Mouse (Mus musculus) testis, postnatal 14 days (tissue): ENCODE data around the gene Lyve1.

Experiments used
- DNase-seq: peaks from one replicate; pipeline ENCODE4 v3.0.0; 2021; ENCODE audit warnings: low spot score

The Lyve1 gene

DNA sequence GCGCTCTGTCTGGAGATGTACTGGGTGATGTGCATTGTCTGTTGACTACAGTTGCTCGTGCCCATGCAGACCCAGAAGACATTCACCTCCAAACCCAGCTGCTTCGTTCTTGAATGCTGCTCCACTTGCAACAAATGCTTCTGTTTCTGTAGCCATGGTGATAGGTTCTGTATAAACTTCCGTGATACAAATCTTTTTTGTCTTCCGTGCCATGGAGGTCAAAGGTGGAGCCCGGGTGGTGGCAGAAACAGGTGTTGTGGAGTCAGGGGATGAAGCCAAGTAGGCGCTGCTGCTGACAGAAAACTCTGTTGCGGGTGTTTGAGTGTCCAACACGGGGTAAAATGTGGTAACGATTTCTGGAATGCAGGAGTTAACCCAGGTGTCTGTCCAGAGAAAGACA, 9.4 kb downstream of the Lyve1 start:
- no peak for DNase-seq

- DNase-seq = no peak
Observed at GRCm38 (mm10) chr7:110851541-110852203, 11.4 kb downstream of the Lyve1 start.

DNA sequence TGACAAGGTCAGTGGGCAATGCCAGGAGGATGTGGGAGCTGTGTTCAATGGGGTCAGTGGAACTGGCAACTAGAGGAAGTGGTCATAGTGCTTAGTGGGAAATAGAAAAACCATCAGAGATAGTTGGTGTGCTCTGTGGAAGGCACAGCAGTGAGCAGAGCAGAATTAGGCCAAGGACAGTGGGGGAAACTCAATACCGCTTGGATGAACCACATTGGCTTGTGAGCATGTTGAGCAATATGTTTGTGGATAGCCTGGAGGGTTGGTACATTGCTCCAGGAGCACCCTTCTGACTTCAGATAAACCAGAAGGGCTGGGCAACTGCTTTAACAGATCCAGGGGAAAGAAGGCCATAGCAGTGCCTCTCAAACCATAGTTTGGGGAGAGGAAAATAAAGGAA, 14.7 kb downstream of the Lyve1 start:
- DNase-seq = no peak

DNA sequence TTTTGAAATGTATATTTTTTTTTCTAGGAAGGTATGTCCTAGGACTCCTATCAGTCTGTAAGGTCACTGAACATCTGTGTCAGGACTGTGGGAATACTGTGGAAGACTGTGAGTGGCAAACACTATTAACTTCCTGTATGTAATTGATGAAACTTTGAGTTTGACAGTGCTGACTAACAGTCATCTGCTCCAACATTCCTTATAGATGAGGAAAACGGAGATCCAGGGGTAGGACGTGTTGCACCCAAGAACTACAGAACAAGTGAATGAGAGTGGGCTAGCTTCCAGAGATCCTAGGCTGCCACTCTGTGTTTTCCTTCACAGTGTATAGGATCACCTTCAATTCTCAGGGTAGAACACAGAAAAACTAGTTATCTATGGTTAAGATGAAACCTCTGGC, 15.7 kb downstream of the Lyve1 start:
- no peak for DNase-seq

GRCm38 (mm10) chr7:110843916-110844874, 18.8 kb downstream of the Lyve1 start, which contains the start of gene Rnf141:
Gene Rnf141, minus strand, starts transcription at chr7:110844457.
- DNase-seq = peak; percentile 92

- DNase-seq = no peak
Observed at GRCm38 (mm10) chr7:110840332-110840731, 22.7 kb downstream of the Lyve1 start.

- DNase-seq = no peak
Observed at GRCm38 (mm10) chr7:110834522-110834921, 28.5 kb downstream of the Lyve1 start.

DNA sequence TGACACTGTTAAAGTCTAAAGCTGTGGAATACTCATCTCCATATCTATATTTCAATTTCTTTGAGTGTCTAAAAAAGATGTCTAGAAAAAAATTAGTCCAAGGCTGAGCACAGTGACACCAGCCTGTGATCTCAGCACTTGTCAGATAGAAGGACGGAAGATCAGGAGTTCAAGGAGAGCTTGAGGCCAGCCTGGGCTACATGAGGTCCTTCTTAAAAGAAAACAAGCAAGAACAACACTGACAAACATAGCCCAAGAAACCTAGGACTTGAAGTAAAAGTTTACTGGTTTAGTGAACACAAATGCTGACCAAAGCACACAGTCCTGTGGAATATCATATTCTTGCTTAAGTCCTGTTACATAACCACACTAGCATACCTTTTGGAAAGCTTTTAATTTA, 29.0 kb downstream of the Lyve1 start:
- DNase-seq = no peak

DNA sequence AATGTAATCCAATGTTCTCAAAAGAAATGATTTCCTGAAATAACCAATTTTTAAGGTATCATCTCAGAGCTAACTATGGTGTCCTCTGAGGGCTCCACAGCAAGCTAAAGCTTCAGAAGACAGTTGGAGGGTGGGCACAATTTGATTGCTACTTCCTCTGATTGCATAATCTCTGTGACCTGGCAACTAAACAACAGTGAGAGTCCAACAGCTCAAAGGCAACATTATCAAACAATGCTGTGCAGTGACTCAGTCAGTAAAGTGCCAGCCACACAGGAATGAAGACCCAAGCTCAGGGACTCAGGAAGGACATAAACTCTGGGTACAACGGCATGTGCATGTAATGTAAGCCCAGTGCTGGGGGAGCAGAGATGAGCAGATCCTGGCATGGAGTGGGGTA, 30.0 kb downstream of the Lyve1 start:
- DNase-seq = no peak

DNA sequence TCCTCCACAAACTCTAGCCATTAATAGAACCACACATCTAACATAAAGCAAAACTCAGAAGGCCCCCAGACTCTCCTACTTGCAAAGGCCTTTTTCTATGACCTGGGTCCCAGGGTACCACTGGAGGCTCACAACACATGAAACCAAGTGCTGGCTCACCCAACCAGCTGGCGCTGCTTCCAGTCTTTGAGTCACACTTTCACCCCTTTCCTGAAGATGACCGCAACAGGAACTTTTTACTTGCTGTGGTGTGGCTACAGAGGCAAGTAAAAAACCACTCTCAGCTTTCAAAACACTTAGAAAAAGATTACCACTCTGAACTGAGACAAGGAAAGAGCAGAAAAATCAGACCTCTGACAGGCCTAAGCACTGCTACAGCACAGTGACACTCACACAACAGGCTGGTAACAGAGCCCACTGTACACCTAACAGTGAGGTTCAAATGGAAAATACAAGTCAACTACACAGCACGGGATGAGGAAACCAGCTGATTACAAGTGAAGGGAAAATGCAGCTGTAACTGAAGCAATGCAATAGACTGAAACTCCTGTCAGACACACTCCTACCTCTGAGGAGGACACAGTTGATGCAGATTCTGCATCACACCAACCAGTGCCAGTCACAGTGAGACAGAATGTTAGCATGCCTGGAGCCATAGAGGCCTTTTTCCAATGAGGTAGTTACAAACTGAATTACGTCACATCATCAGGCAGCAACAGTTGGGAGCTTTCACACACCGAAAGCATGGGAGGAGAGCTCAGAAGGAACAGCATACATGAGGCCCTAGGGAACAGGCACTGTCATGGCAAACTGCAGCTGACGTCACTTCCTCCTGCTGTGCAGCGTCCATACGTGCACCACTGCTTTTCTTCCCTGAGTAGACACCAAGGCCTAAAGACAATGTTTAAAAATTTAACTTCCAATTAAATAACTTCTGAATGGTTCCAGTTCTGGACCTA, 38.8 kb downstream of the Lyve1 start:
- no peak for DNase-seq

GRCm38 (mm10) chr7:110823593-110823992, 39.4 kb downstream of the Lyve1 start:
- no peak for DNase-seq

GRCm38 (mm10) chr7:110823076-110823475, 40.0 kb downstream of the Lyve1 start:
- no peak for DNase-seq

DNA sequence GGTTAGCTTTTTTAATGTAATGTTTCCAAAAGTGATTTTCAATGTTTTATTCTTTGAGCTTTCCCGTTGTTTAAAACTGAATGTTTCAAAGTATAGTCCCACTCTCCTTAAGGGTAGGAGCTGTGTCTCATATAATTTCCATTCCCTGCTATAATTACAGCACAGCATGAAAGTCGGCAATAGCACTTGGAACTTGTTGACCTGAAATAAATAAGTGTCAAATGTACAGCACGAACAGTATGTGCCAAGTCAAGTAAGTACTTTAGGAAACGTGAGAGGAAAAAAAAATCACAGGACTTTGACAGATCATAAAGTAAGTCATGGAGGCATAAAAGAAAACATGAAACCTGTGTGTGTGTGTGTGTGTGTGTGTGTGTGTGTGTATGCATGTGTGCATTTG, 41.0 kb downstream of the Lyve1 start:
- no peak for DNase-seq

GRCm38 (mm10) chr7:110821653-110822052, 41.4 kb downstream of the Lyve1 start:
- DNase-seq = no peak

- no peak for DNase-seq
Observed at GRCm38 (mm10) chr7:110821068-110821467, 42.0 kb downstream of the Lyve1 start.

- no peak for DNase-seq
Observed at GRCm38 (mm10) chr7:110818787-110819350, 44.2 kb downstream of the Lyve1 start.

DNA sequence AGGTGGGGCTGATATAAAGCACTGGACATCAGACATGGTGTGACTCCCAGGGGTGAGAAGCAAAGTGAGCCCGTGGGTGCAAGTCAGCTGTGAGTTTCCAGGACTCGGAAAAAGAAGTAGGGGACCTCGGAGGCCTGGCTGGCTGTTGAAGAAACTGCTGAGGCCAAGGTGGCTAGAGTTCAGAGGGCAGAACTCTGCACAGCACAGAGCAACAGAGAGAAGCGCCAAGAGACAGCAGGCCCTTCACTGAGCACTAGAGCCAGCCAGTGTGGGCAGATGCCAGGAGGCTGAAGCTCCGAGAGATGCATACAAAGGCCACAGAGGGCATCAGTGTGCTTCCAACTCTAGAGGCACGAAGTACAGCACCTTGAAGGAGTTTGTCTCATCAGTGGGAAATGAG, 44.8 kb downstream of the Lyve1 start:
- no peak for DNase-seq

DNA sequence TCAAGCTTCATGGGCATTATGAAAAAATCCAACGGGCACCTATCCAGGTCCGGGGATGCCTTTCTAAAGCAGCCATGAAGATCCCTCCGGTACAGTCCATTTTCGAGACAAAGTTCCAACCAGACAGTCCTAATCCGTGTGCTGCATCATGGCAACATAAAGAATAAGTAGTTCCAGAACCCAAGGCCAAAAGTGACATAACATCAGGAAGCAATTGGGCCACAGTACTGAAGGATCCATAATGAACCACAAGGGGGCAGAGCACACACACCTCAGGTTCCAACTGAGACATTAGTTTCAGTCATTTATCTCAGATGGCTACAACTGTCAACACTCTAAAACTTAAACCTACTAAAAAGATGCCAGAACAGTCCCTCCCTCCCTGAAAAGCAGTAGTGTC, 47.0 kb downstream of the Lyve1 start:
- no peak for DNase-seq

GRCm38 (mm10) chr7:110813983-110814382, 49.1 kb downstream of the Lyve1 start:
- DNase-seq = no peak

- no peak for DNase-seq
Observed at GRCm38 (mm10) chr7:110811529-110811928, 51.5 kb downstream of the Lyve1 start.

DNA sequence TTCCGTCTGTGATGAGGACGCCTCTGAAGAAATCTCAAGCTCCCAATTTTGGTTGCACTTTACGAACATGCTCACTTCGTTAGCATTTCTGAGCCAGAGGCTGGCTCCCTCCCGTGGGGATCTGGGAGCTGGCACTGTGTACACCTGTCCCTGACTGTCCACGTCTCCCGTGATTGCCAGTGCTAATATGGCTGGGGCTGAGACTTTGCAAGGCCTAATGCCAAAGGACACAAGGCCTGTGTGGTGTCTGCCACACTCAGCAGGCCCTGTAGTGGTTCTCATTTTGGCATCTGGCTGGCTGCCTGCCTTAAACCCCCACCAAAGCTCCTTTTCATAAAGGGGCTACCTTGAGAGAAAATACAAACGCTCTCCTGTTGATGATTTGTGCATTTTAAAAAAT, 52.0 kb downstream of the Lyve1 start:
- no peak for DNase-seq
